Mouse (Mus musculus) mouse embryonic stem cell (cell line): ENCODE data around the gene Wdr62.

Experiments
- in situ Hi-C, 2 experiments: fragments of 300-500 bp; cut with MboI; formaldehyde crosslinking; loops; 1 replicate in 1 of 2; 3 replicates in 1 of 2; pipeline ENCODE4 v1.14.3; 2019 to 2020; ENCODE audit warnings: low sequenced_read_pairs in 2 of 2, low pct_unique_long_range_greater_than_20kb in 1 of 2, mixed read lengths in 1 of 2; ENCODE audit not compliant: unreplicated experiment in 1 of 2

Wdr62 gene

GRCm38 (mm10) chr7:30194884-30195283 is 85.3 kb downstream of the Wdr62 start:
- in situ Hi-C loops: no loop called here

DNA sequence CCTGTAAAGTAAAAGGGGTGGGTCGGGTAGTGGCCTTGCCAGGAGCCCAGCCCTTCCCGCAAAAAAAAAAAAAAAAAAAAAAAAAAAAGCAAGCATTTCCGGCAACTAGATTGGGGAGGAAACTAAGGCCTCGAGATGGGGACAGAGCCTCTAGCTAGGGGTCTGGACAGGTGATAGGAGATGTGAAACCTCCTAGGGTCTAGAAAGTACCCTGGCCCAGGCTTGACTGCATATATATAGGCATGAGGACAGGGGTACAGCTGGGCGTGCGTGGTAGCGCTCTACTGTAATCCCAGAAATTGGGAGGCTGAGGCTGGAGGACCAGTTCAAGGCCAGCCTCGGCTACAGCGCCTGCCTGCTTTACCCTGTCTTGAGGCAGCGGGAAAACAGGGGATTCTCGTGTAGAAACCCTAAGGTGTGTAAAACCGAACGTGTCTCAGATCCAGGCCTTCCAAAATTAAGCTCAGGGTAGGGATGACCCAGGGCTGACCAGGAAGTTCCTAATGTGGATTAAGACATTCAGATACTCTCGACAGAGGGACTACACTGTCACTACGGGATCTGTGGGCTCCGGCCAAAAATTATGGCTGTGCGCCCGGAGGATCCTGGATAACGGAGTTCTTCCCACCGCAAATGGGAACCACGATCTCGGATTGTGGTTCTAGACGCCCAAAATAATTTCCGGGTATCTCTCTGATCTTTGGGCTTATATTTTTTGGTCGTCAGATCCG is 86.0 kb downstream of the Wdr62 start:
- in situ Hi-C loops: no loop called here

DNA sequence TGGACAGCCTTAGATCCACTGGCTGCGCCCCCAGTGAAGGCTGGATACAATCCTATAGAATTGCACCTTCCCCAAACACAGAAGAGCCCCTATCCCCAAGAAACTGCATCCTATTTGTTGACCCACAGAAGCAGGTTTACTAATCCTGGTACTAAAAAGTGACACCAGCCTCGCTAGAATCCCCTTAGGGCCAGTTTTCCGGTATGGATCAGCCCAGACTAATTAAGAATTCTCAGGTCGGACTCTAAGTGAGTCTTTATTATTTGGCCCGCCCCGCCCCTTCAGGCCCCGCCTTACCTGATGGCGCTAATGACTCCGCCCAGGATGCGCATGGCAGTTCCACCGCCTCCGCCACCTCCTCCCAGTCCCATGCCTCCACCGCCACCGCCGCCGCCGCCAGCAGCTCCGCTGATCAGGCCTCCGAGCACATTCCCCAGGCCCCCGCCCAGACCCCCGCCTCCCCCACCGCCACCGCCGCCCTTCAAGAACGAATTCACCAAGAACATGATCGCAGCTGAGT is 86.6 kb downstream of the Wdr62 start:
- in situ Hi-C loops: no loop called here

DNA sequence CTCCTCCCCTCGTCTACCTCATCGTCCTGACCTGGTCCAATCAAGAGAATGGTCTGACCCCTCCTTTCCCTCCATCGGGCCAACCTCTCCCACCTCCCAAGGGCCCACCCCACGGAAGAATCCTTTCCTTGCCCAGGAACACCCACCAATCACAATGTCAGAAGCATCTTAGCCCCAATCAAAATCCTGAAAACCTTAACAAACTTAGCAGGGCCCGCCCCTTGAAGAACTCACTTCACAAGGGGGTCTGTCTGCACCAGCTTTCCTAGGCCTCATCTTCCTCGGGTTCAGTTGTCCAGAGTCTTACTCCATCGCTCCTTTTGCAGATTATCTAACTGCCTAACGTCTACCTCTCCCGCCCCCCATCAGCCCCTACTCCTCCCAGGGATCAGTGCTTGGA is 87.2 kb downstream of the Wdr62 start:
- in situ Hi-C loops: no loop called here

DNA sequence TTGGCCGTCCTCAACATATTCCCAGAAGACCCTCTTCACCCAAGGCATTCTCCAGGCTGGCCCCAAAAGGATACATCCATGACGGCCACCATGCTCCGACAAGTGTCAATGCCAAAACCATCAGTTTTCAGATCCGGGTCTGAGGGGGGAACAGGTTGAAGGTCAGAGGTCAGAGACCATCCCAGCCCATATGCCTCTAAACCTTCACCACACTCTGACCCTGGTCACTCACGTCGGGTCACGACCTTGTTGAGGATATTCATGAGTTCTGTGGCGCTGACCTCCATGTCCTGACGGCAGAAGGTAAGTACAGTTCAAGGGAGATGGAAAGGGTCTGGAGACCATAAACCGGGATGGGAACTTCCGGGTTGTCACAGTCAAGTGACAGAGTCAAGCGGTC is 88.1 kb downstream of the Wdr62 start:
- in situ Hi-C loops: no loop called here
